Mouse (Mus musculus) embryonic fibroblast, embryonic 13.5 days (primary cell): ENCODE results near the gene Gak. TPM values are rescaled to one million over a fixed set of nuclear protein-coding genes. Genes with fewer than 3 reads are reported as not detected.

Experiments used
- H3K27ac ChIP-seq: 2 replicates; pipeline ENCODE4 v1.5.1; 2012; ENCODE audit warnings: low read length, control low read depth, inconsistent platforms; ENCODE audit not compliant: insufficient read depth
- H3K4me1 ChIP-seq: 2 replicates; pipeline ENCODE4 v1.6.1; 2011; ENCODE audit warnings: low read length; ENCODE audit not compliant: control insufficient read depth, insufficient read depth
- H3K4me3 ChIP-seq: 2 replicates; pipeline ENCODE4 v1.5.1; 2011; ENCODE audit warnings: mild to moderate bottlenecking, control low read depth, low read length; ENCODE audit not compliant: insufficient read depth
- CTCF ChIP-seq: IDR thresholded peaks from 2 replicates; pipeline ENCODE4 v1.5.1; 2011; ENCODE audit warnings: mild to moderate bottlenecking, control low read depth, low read length, moderate library complexity, borderline replicate concordance; ENCODE audit not compliant: insufficient read depth
- POLR2A ChIP-seq: IDR thresholded peaks from 2 replicates; pipeline ENCODE4 v1.6.1; 2011; ENCODE audit warnings: low read depth, mild to moderate bottlenecking, control low read depth, low read length, moderate library complexity
- polyA plus RNA-seq: library from polyadenylated mRNA; stranded (reverse); fragments of >200 nt; gene quantifications from 2 replicates; pipeline ENCODE4 v1.2.4, GENCODE M21; 2011; ENCODE audit warnings: low read depth; ENCODE audit not compliant: missing spikeins, insufficient read length

The Gak gene
- polyA plus RNA-seq, 1 experiment: 74.7 TPM

DNA sequence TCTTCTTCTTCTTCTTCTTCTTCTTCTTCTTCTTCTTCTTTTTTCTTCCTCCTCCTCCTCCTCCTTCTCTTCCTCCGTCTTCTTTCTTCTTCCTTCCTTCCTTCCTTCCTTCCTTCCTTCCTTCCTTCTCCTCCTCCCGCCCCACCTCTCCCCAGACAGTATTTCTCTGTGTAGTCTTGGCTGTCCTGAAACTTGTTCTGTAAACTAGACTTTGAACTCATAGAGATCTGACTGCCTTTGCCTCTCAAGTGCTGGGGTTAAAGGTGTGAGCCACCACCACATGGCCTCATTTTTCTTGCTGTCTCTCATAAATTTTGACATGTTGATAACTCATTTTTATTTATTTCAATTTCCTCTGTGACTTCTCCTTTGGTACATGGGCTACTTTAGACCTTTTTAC, 67.1 kb downstream of the Gak start:
- H3K27ac ChIP-seq: no peak overlapping the region
- TF ChIP-seq CTCF (no peak), POLR2A (no peak)

GRCm38 (mm10) chr5:108556986-108557385, 72.6 kb downstream of the Gak start:
- TF ChIP-seq POLR2A (no peak), CTCF (no peak)
- no peak overlapping the region for H3K27ac ChIP-seq
- H3K4me1 ChIP-seq: no peaks in the 10 kb centered on the region
- H3K4me3 ChIP-seq: no peak overlapping the region

More for the DNA sequence above, 67.1 kb downstream of the Gak start:
- no peak overlapping the region for H3K4me3 ChIP-seq
- no peaks in the 10 kb centered on the region for H3K4me1 ChIP-seq

DNA sequence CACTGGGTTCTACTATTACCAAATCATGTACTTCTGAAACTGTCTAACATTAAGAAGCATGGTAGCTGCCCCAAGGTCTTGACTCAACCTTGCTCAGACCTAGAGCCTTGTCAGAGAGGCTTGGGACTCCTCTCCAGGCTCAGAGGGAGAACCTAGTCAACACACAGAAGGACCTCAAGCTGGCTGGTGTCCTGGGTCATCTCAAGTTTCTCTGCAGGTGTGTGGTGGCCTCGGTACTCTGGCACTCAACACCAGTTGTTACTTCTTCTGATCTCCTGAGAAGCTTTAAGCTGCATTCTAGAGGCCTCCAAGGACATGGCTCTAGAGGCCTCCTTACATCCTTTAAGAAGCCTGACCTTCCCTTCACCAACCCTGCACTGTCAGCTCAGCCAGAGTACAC, 75.5 kb downstream of the Gak start:
- Histone ChIP-seq H3K27ac (no peak overlapping the region), H3K4me1 (no peaks in the 10 kb centered on the region), H3K4me3 (no peak overlapping the region)
- TF ChIP-seq CTCF (no peak), POLR2A (no peak)

DNA sequence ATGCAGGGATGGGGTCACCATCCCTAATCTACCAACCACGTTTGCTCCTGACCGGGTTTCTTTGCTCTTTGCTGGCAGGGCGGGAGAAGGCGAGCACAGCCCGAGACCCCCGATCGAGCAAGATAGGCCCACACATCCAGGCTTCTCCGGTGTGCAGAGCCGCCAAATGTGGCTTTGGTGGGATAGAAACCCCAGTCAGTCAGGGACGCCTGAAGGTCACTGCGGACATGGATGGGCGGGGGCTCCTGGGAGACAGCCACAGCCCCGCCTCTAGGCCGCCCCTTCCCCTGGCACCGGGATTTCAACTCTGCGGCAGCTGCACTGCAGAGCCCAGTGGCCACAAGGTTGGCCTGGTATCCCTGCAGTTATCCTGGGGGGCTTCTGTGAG, 79.4 kb downstream of the Gak start:
- TF ChIP-seq CTCF (no peak), POLR2A (no peak)
- Histone ChIP-seq H3K27ac (no peak overlapping the region), H3K4me3 (no peak overlapping the region), H3K4me1 (no peaks in the 10 kb centered on the region)

DNA sequence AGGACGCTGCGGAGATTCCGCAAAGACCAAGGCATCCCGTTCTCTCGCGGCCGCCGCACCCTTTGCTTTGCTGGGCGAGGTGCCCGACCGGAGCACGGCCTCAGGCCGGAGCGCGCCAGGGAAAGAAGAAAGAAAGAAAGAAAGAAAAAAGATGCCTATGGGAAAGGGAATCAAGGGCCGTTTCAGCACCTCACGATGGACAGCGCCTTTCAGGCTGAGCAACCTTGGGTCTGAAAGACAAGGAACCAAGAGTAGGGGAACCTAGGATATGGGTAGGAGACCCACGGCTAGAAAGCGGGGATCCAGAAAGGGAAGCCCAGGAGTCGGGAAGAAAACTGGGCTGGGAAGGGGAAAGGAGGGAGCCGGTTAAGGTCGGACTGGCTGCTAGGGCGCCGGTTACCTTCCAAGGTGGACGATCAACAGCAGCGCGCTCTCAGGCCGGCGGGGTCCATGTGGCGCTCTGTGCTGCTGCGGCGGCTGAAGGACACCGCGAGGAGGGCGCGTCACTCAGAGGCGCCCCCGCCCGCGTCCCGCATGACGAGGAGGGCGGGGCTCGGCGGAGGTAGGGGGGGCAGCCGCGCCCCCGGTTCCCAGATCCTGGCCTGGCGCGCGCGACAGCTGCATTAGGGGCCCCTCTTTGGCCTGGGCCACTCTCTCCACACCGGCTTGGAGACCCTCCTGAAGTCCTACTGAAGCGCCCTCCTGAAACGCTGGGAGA, 79.9 kb downstream of the Gak start, which contains the start of gene Cplx1:
Gene Cplx1, minus strand, starts transcription at position 536 of the 718 bp plus-strand sequence.
- no peak within 1 kb of the TSS for H3K27ac ChIP-seq
- no peaks in the 10 kb centered on the region for H3K4me1 ChIP-seq
- no peak within 1 kb of the TSS for H3K4me3 ChIP-seq
- TF ChIP-seq CTCF (no peak), POLR2A (no peak)

DNA sequence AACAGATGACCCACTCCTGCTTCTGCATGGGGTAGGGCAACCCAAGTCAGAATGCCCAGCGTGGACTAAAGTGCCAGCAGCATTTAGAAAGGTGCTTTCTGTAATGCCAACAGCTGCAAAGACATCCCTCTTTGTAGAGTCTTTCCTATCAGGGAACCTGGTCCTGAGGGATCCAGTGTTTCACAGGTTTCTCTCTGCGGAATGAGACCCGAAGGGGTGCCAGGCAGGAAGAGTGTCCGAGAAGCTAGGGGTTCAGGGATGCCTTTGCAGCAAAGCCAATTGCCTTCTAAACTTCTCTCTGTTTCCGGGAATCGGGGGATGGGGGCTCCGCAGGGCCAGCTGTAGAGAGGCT, 80.4 kb downstream of the Gak start:
- H3K4me3 ChIP-seq: no peak overlapping the region
- TF ChIP-seq CTCF: no peak
- no peak for TF ChIP-seq POLR2A
- H3K27ac ChIP-seq: no peak overlapping the region
- no peaks in the 10 kb centered on the region for H3K4me1 ChIP-seq

- Histone ChIP-seq H3K27ac (no peak overlapping the region), H3K4me3 (no peak overlapping the region), H3K4me1 (no peaks in the 10 kb centered on the region)
- TF ChIP-seq POLR2A (no peak), CTCF (no peak)
Measured at GRCm38 (mm10) chr5:108547636-108548035, 81.9 kb downstream of the Gak start.

- H3K4me1 ChIP-seq: no peaks in the 10 kb centered on the region
- TF ChIP-seq CTCF (no peak), POLR2A (no peak)
- no peak overlapping the region for H3K4me3 ChIP-seq
- H3K27ac ChIP-seq: no peak overlapping the region
Measured at GRCm38 (mm10) chr5:108543516-108544291, 85.9 kb downstream of the Gak start.

- no peak for TF ChIP-seq POLR2A
- no peak for TF ChIP-seq CTCF
- Histone ChIP-seq H3K4me1 (no peaks in the 10 kb centered on the region), H3K4me3 (no peak overlapping the region), H3K27ac (no peak overlapping the region)
Measured at GRCm38 (mm10) chr5:108534188-108534587, 95.4 kb downstream of the Gak start.

DNA sequence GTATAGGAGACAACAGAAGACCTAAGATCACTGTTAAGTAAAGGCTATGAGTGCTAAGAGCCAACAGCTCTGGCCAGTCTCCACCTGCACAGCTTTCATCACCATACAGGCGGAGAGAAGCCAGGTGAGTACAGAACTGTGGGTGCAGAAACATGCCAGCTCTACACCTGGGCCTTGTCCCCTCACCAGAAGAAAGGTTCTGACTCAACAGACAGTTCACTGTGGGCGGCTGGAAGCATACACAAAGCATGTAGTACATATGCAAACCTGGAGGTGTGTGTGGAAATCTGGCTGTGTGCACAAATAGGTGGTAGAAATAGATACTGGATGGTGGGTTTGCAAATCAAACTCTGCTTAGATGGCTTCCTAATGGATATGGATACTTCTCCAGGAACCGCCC, 107.0 kb downstream of the Gak start:
- H3K4me3 ChIP-seq: no peak overlapping the region
- H3K4me1 ChIP-seq: no peaks in the 10 kb centered on the region
- H3K27ac ChIP-seq: no peak overlapping the region
- TF ChIP-seq POLR2A (no peak), CTCF (no peak)
